Comparison of ENCODE assay signal across 10 mouse cellular contexts in the genomic region with DNA sequence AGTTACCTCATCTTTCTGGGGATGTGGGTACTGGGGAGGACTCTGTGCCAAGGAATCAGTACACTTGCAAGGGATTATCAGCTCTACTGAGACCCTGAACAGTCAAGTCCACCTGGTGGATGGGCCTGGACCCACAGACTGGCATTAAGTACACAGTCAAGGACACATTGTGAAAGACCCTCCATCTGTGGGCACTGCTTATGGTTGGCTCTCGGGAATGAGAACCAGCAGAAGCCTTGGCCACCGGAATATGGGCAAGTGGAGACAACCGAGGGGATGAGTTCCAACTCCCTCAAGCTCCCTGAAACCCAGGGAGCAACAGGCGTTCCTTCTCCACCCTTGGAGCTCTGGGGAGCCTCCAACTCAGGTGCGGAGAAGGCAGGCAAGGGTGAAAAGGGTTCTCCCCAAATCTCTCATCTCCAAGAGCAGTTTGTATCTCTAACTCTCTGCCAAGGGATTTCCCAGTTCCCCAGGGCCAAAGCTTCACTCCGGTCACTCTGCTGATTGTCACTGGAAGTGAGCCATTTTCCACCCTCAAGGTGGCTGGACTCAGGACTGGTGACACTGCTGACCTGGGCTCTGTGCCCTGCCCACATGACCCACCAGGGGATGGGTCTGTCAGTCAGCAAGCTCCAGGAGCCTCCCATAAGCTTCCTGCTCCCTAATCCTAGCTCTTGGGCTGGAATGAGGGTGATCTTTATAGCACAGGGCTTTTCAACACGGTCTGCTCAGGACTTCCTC. TPM values are rescaled to one million over a fixed set of nuclear protein-coding genes. Genes with fewer than 3 reads are reported as not detected.
DNase-seq lines count a peak whose midpoint lies in the region; ATAC-seq and TF ChIP-seq lines count a peak whose summit lies in the region.
"Had no signal": no experiment of that assay in that cellular context is flagged by ENCODE, and none has a peak within 500 bp of the region (broad histone marks: within the 10 kb centered on the region; RNA-seq: fewer than 3 reads in every experiment).

No protein-coding gene starts in this region.

- ATAC-seq in forebrain, embryonic 14.5 days: no peak
- no peak for ATAC-seq in midbrain, postnatal 0 days (ENCODE audit: low FRiP score)
- ATAC-seq in midbrain, embryonic 15.5 days (replicated peaks): no peak
- ATAC-seq in stomach, embryonic 14.5 days (ENCODE audit: insufficient number of reproducible peaks, insufficient read depth, low FRiP score, low read depth): no peak
- ATAC-seq in neural tube, embryonic 15.5 days (ENCODE audit: low FRiP score): no peak

- H3K4me1 ChIP-seq in forebrain, embryonic 10.5 days: peaks cover 51% of the 10 kb centered on the region
- peaks cover 26% of the 10 kb centered on the region for H3K4me1 ChIP-seq in forebrain, embryonic 14.5 days (ENCODE audit: control insufficient read depth, insufficient read depth, low read length)
- H3K4me1 ChIP-seq in midbrain, postnatal 0 days (ENCODE audit: insufficient read depth, low read length): peaks cover 12% of the 10 kb centered on the region; the same call in 1 of the 2 replicates
- peaks cover 53% of the 10 kb centered on the region for H3K4me1 ChIP-seq in midbrain, embryonic 15.5 days
- H3K4me1 ChIP-seq in stomach, embryonic 14.5 days (ENCODE audit: control insufficient read depth, insufficient read depth, low read length): peaks cover 51% of the 10 kb centered on the region
- peaks cover 48% of the 10 kb centered on the region for H3K4me1 ChIP-seq in neural tube, embryonic 15.5 days

- H3K27me3 ChIP-seq in forebrain, embryonic 10.5 days (ENCODE audit: poor library complexity, severe bottlenecking): 0 out of 2 replicates have a peak, but pooled peaks cover 4% of the 10 kb centered on the region
- no peaks in the 10 kb centered on the region for H3K27me3 ChIP-seq in forebrain, embryonic 14.5 days (replicated peaks; ENCODE audit: control insufficient read depth, insufficient read depth, low read length)
- H3K27me3 ChIP-seq in midbrain, postnatal 0 days (ENCODE audit: insufficient read depth, low read length): no peaks in the 10 kb centered on the region
- H3K27me3 ChIP-seq in midbrain, embryonic 15.5 days (replicated peaks): no peaks in the 10 kb centered on the region
- no peaks in the 10 kb centered on the region for H3K27me3 ChIP-seq in stomach, embryonic 14.5 days (ENCODE audit: control insufficient read depth, insufficient read depth, low read length)
- no peaks in the 10 kb centered on the region for H3K27me3 ChIP-seq in neural tube, embryonic 15.5 days (replicated peaks)
- H3K27me3 ChIP-seq: neural tube, embryonic 13.5 days had no signal

- H3K36me3 ChIP-seq in forebrain, embryonic 10.5 days (replicated peaks): no peaks in the 10 kb centered on the region
- H3K36me3 ChIP-seq in forebrain, embryonic 14.5 days (ENCODE audit: control insufficient read depth, insufficient read depth, low read length): no peaks in the 10 kb centered on the region
- H3K36me3 ChIP-seq in midbrain, postnatal 0 days (ENCODE audit: insufficient read depth, low read length): no peaks in the 10 kb centered on the region
- no peaks in the 10 kb centered on the region for H3K36me3 ChIP-seq in midbrain, embryonic 15.5 days (replicated peaks)
- H3K36me3 ChIP-seq in stomach, embryonic 14.5 days (ENCODE audit: control insufficient read depth, insufficient read depth, low read length): no peaks in the 10 kb centered on the region
- H3K36me3 ChIP-seq in neural tube, embryonic 15.5 days: no peaks in the 10 kb centered on the region

- DNase-seq in forebrain, embryonic 10.5 days (ENCODE audit: extremely low spot score, low spot score): no peak
- DNase-seq in forebrain, embryonic 14.5 days (ENCODE audit: low spot score): no peak
- no peak for DNase-seq in midbrain, postnatal 0 days (ENCODE audit: low spot score)
- DNase-seq in induced T-regulatory cell, adult 2 months (ENCODE audit: low read depth): peak; percentile 29
- no peak for DNase-seq in left cerebral cortex, adult 9 months (ENCODE audit: low spot score in 2 of 2)
- DNase-seq: layer of hippocampus, postnatal 36 days had no signal

- 0 out of 2 replicates have a peak, but pooled peaks have one; percentile 1 for TF ChIP-seq CTCF in midbrain, postnatal 0 days (IDR thresholded peaks at IDR 0.05)

- H3K27ac ChIP-seq in forebrain, embryonic 10.5 days: peak overlapping the region; percentile 20; the same call in 1 of the 2 replicates
- no peak overlapping the region for H3K27ac ChIP-seq in forebrain, embryonic 14.5 days (ENCODE audit: low read depth, low read length)
- no peak overlapping the region for H3K27ac ChIP-seq in midbrain, postnatal 0 days (ENCODE audit: low read depth, low read length)
- no peak overlapping the region for H3K27ac ChIP-seq in midbrain, embryonic 15.5 days
- peak overlapping the region; percentile 61; the same call in 1 of the 2 replicates for H3K27ac ChIP-seq in stomach, embryonic 14.5 days (ENCODE audit: low read length)
- H3K27ac ChIP-seq in neural tube, embryonic 15.5 days (replicated peaks): no peak overlapping the region
- H3K27ac ChIP-seq: neural tube, embryonic 13.5 days had no signal

- no peak overlapping the region for H3K4me2 ChIP-seq in forebrain, embryonic 14.5 days (ENCODE audit: low read length)
- no peak overlapping the region for H3K4me2 ChIP-seq in midbrain, postnatal 0 days (ENCODE audit: low read depth, low read length, poor library complexity, severe bottlenecking)
- H3K4me2 ChIP-seq in midbrain, embryonic 15.5 days: no peak overlapping the region
- peak overlapping the region; percentile 15; the same call in 1 of the 2 replicates for H3K4me2 ChIP-seq in stomach, embryonic 14.5 days (replicated peaks; ENCODE audit: low read depth, low read length)
- H3K4me2 ChIP-seq in neural tube, embryonic 15.5 days: no peak overlapping the region
- H3K4me2 ChIP-seq: neural tube, embryonic 13.5 days had no signal

- 84% methylated on average over 7 of the region's 7 CpGs for WGBS in forebrain, embryonic 10.5 days
- whole genome bisulfite sequencing in forebrain, embryonic 14.5 days: 92% methylated on average over 7 of the region's 7 CpGs
- WGBS in midbrain, postnatal 0 days: 86% methylated on average over 7 of the region's 7 CpGs
- 85% methylated on average over 7 of the region's 7 CpGs for WGBS in midbrain, embryonic 15.5 days
- 82% methylated on average over 7 of the region's 7 CpGs for WGBS in stomach, embryonic 14.5 days
- WGBS in neural tube, embryonic 15.5 days: 87% methylated on average over 7 of the region's 7 CpGs

- H3K4me3 ChIP-seq in forebrain, embryonic 10.5 days: no peak overlapping the region
- H3K4me3 ChIP-seq in forebrain, embryonic 14.5 days (ENCODE audit: low read depth, low read length): no peak overlapping the region
- H3K4me3 ChIP-seq in midbrain, postnatal 0 days (ENCODE audit: low read depth, low read length): no peak overlapping the region
- no peak overlapping the region for H3K4me3 ChIP-seq in midbrain, embryonic 15.5 days
- H3K4me3 ChIP-seq in stomach, embryonic 14.5 days (ENCODE audit: low read depth, low read length): no peak overlapping the region
- H3K4me3 ChIP-seq in neural tube, embryonic 15.5 days (replicated peaks): no peak overlapping the region
- H3K4me3 ChIP-seq: neural tube, embryonic 13.5 days had no signal

- no peaks in the 10 kb centered on the region for H3K9me3 ChIP-seq in forebrain, embryonic 10.5 days
- H3K9me3 ChIP-seq in forebrain, embryonic 14.5 days (replicated peaks; ENCODE audit: control insufficient read depth, low read length): no peaks in the 10 kb centered on the region
- H3K9me3 ChIP-seq in midbrain, postnatal 0 days (ENCODE audit: low read length): no peaks in the 10 kb centered on the region
- H3K9me3 ChIP-seq in midbrain, embryonic 15.5 days: no peaks in the 10 kb centered on the region
- H3K9me3 ChIP-seq in stomach, embryonic 14.5 days (ENCODE audit: control insufficient read depth, low read depth, low read length): no peaks in the 10 kb centered on the region
- no peaks in the 10 kb centered on the region for H3K9me3 ChIP-seq in neural tube, embryonic 15.5 days (replicated peaks)
- H3K9me3 ChIP-seq: neural tube, embryonic 13.5 days had no signal

- no peak overlapping the region for H3K9ac ChIP-seq in forebrain, embryonic 14.5 days (ENCODE audit: low read length)
- no peak overlapping the region for H3K9ac ChIP-seq in midbrain, postnatal 0 days (replicated peaks; ENCODE audit: low read length, poor library complexity, severe bottlenecking)
- no peak overlapping the region; the same call in 1 of the 2 replicates for H3K9ac ChIP-seq in midbrain, embryonic 15.5 days
- no peak overlapping the region for H3K9ac ChIP-seq in stomach, embryonic 14.5 days (replicated peaks; ENCODE audit: low read depth, low read length)
- no peak overlapping the region for H3K9ac ChIP-seq in neural tube, embryonic 15.5 days (replicated peaks)
- H3K9ac ChIP-seq: neural tube, embryonic 13.5 days had no signal

RNA-seq across cellular contexts. Expression of a gene that starts 5.4 kb away (rescaled TPM):
- polyA plus RNA-seq in forebrain, embryonic 10.5 days (2016; fragmentation: Nextera tagmentation; extraction: Ambion mirVana): 4.0 TPM in 2 replicates
- 1.7 and 2.7 TPM in 2 replicates for polyA plus RNA-seq in forebrain, embryonic 14.5 days (2014; fragmentation: Nextera tagmentation; extraction: Ambion mirVana)
- 4.8 and 6.1 TPM in 2 replicates for total RNA-seq in midbrain, postnatal 0 days (2014; rRNA removed)
- polyA plus RNA-seq in midbrain, postnatal 0 days (2015; fragmentation: Nextera tagmentation; extraction: Ambion mirVana): 1.5 and 1.7 TPM in 2 replicates
- polyA plus RNA-seq in midbrain, embryonic 15.5 days (2015; fragmentation: Nextera tagmentation; extraction: Ambion mirVana): 3.9 and 5.0 TPM in 2 replicates
- polyA plus RNA-seq in stomach, embryonic 14.5 days (2014; fragmentation: Nextera tagmentation; extraction: Ambion mirVana): 5.6 and 6.0 TPM in 2 replicates
- polyA plus RNA-seq in neural tube, embryonic 15.5 days (2015; fragmentation: Nextera tagmentation; extraction: Ambion mirVana): 3.8 and 5.7 TPM in 2 replicates

RNA-seq across cellular contexts. Expression of a gene that starts 43.6 kb away (rescaled TPM):
- not detected in 2 replicates for polyA plus RNA-seq in forebrain, embryonic 10.5 days (2016; fragmentation: Nextera tagmentation; extraction: Ambion mirVana)
- not detected in 2 replicates for polyA plus RNA-seq in forebrain, embryonic 14.5 days (2014; fragmentation: Nextera tagmentation; extraction: Ambion mirVana)
- 1.4 and 1.9 TPM in 2 replicates for total RNA-seq in midbrain, postnatal 0 days (2014; rRNA removed)
- 1.2 and 1.5 TPM in 2 replicates for polyA plus RNA-seq in midbrain, postnatal 0 days (2015; fragmentation: Nextera tagmentation; extraction: Ambion mirVana)
- 0.66 and 0.71 TPM in 2 replicates for polyA plus RNA-seq in midbrain, embryonic 15.5 days (2015; fragmentation: Nextera tagmentation; extraction: Ambion mirVana)
- not detected in 2 replicates for polyA plus RNA-seq in stomach, embryonic 14.5 days (2014; fragmentation: Nextera tagmentation; extraction: Ambion mirVana)
- 1.00 and 1.3 TPM in 2 replicates for polyA plus RNA-seq in neural tube, embryonic 15.5 days (2015; fragmentation: Nextera tagmentation; extraction: Ambion mirVana)

RNA-seq across cellular contexts. Expression of a gene that starts 53.5 kb away (rescaled TPM):
- 0.21 and 0.32 TPM in 2 replicates for polyA plus RNA-seq in forebrain, embryonic 10.5 days (2016; fragmentation: Nextera tagmentation; extraction: Ambion mirVana)
- 0.78 and 1.2 TPM in 2 replicates for polyA plus RNA-seq in forebrain, embryonic 14.5 days (2014; fragmentation: Nextera tagmentation; extraction: Ambion mirVana)
- 0.61 TPM in 1 of 2 replicates, not detected in the other for total RNA-seq in midbrain, postnatal 0 days (2014; rRNA removed)
- polyA plus RNA-seq in midbrain, postnatal 0 days (2015; fragmentation: Nextera tagmentation; extraction: Ambion mirVana): 4.3 and 4.9 TPM in 2 replicates
- polyA plus RNA-seq in midbrain, embryonic 15.5 days (2015; fragmentation: Nextera tagmentation; extraction: Ambion mirVana): 1.6 and 1.9 TPM in 2 replicates
- polyA plus RNA-seq in stomach, embryonic 14.5 days (2014; fragmentation: Nextera tagmentation; extraction: Ambion mirVana): 1.5 and 1.8 TPM in 2 replicates
- polyA plus RNA-seq in neural tube, embryonic 15.5 days (2015; fragmentation: Nextera tagmentation; extraction: Ambion mirVana): 2.1 and 2.3 TPM in 2 replicates

Comparison
In these comparisons a context has a peak if more than half of its experiments do, and no peak if none do; other contexts are left out.
1. H3K27ac ChIP-seq: peak in forebrain, embryonic 10.5 days (single experiment) and stomach, embryonic 14.5 days (single experiment); none in forebrain, embryonic 14.5 days (single experiment), midbrain, postnatal 0 days (single experiment), midbrain, embryonic 15.5 days (single experiment) and neural tube, embryonic 15.5 days (single experiment).